Mouse (Mus musculus): ENCODE data around the gene Saa4. TPM values are rescaled to one million over a fixed set of nuclear protein-coding genes. Genes with fewer than 3 reads are reported as not detected.
"Not testable (repeated sequence)": the region's sequence is repeated elsewhere in the genome, so short reads cannot be mapped to it uniquely, and the experiment has no call there.

The Saa4 gene
- polyA plus RNA-seq, 1 experiment = not detected

DNA sequence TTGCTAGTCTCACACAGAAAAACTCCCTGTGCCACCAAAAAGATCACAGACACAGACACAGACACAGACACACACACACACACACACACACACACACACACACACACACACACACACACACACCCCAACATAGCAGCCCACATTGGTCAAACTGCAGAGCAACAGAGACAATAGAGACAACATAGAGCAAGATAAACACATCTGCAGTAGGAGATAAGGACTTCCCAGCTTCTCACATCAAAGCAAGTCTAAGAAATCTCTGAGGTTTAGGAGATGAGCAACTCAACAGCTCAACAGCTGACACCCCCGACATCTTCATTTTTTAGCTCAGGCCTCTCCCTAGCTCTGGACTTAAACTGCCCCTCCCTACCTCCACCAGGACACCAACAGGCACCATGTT lies 35.6 kb downstream of the Saa4 start:
- H3K4me1 ChIP-seq (ENCODE audit: control insufficient read depth, insufficient read depth, low read length) = no peaks in the 10 kb centered on the region
- H3K27me3 ChIP-seq (replicated peaks; ENCODE audit: control insufficient read depth, insufficient read depth, low read length) = no peaks in the 10 kb centered on the region
- TF ChIP-seq POLR2A (IDR thresholded peaks at IDR 0.05; ENCODE audit: low read depth, low read length) = no peak
- TF ChIP-seq CTCF (conservative IDR thresholded peaks at IDR 0.05; ENCODE audit: insufficient read depth, insufficient read length, low read depth, low read length) = no peak
- 95% methylated on average over 1 of the region's 1 CpGs for WGBS
- no peak overlapping the region for H3K27ac ChIP-seq (ENCODE audit: insufficient read depth, low read depth, low read length)
- DNase-seq = no peak
- H3K36me3 ChIP-seq (ENCODE audit: control insufficient read depth, insufficient read depth, low read length) = peaks cover 5% of the 10 kb centered on the region; the same call in 1 of the 2 replicates
- H3K4me3 ChIP-seq (ENCODE audit: insufficient read depth, low read depth, low read length) = no peak overlapping the region

GRCm38 (mm10) chr7:46686827-46687226 lies 45.6 kb downstream of the Saa4 start:
- TF ChIP-seq CTCF (conservative IDR thresholded peaks at IDR 0.05; ENCODE audit: insufficient read depth, insufficient read length, low read depth, low read length) = no peak
- no peak for TF ChIP-seq POLR2A (IDR thresholded peaks at IDR 0.05; ENCODE audit: low read depth, low read length)
- Histone ChIP-seq H3K4me3 (ENCODE audit: insufficient read depth, low read depth, low read length) (no peak overlapping the region), H3K4me1 (ENCODE audit: control insufficient read depth, insufficient read depth, low read length) (no peaks in the 10 kb centered on the region), H3K27ac (ENCODE audit: insufficient read depth, low read depth, low read length) (no peak overlapping the region), H3K36me3 (ENCODE audit: control insufficient read depth, insufficient read depth, low read length) (no peaks in the 10 kb centered on the region), H3K27me3 (replicated peaks; ENCODE audit: control insufficient read depth, insufficient read depth, low read length) (no peaks in the 10 kb centered on the region; the same call in 1 of the 2 replicates)
- no peak for DNase-seq
- WGBS = 83% methylated on average over 5 of the region's 5 CpGs

GRCm38 (mm10) chr7:46680732-46681131 lies 51.7 kb downstream of the Saa4 start:
- no peak overlapping the region for H3K27ac ChIP-seq (ENCODE audit: insufficient read depth, low read depth, low read length)
- no peaks in the 10 kb centered on the region; the same call in 1 of the 2 replicates for H3K27me3 ChIP-seq (replicated peaks; ENCODE audit: control insufficient read depth, insufficient read depth, low read length)
- no peak overlapping the region for H3K4me3 ChIP-seq (ENCODE audit: insufficient read depth, low read depth, low read length)
- no peak for DNase-seq
- no peaks in the 10 kb centered on the region for H3K36me3 ChIP-seq (ENCODE audit: control insufficient read depth, insufficient read depth, low read length)
- TF ChIP-seq POLR2A (IDR thresholded peaks at IDR 0.05; ENCODE audit: low read depth, low read length) (no peak), CTCF (conservative IDR thresholded peaks at IDR 0.05; ENCODE audit: insufficient read depth, insufficient read length, low read depth, low read length) (no peak)
- no peaks in the 10 kb centered on the region for H3K4me1 ChIP-seq (ENCODE audit: control insufficient read depth, insufficient read depth, low read length)

DNA sequence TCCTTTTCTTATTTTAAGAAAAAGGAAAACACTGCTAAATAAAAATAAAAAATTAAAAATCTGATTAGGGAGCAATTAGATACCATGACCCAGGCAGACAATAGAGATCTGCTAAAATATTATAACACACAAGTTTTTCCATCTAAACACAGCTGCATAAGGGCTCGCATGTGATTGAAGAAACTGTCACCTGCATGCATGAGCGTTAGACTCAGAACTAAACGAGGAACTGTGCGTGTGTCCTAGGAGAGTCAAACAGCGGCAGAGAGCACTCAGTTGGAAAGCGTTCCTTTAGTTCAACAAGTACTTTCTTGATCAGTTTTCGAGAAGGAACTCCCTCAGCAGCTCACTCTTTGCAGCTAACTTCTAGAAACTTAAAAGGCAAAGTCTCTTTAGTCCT lies 53.4 kb downstream of the Saa4 start:
- H3K27me3 ChIP-seq (replicated peaks; ENCODE audit: control insufficient read depth, insufficient read depth, low read length); H3K36me3 ChIP-seq (ENCODE audit: control insufficient read depth, insufficient read depth, low read length); DNase-seq; H3K4me1 ChIP-seq (ENCODE audit: control insufficient read depth, insufficient read depth, low read length); H3K4me3 ChIP-seq (ENCODE audit: insufficient read depth, low read depth, low read length); H3K27ac ChIP-seq (ENCODE audit: insufficient read depth, low read depth, low read length): not testable (repeated sequence)
- WGBS = 66% methylated on average over 7 of the region's 7 CpGs

- Histone ChIP-seq H3K4me1 (ENCODE audit: control insufficient read depth, insufficient read depth, low read length) (no peaks in the 10 kb centered on the region), H3K36me3 (ENCODE audit: control insufficient read depth, insufficient read depth, low read length) (no peaks in the 10 kb centered on the region), H3K4me3 (ENCODE audit: insufficient read depth, low read depth, low read length) (no peak overlapping the region), H3K27me3 (replicated peaks; ENCODE audit: control insufficient read depth, insufficient read depth, low read length) (no peaks in the 10 kb centered on the region; the same call in 1 of the 2 replicates), H3K27ac (ENCODE audit: insufficient read depth, low read depth, low read length) (no peak overlapping the region)
- TF ChIP-seq POLR2A (IDR thresholded peaks at IDR 0.05; ENCODE audit: low read depth, low read length) (no peak), CTCF (conservative IDR thresholded peaks at IDR 0.05; ENCODE audit: insufficient read depth, insufficient read length, low read depth, low read length) (no peak)
- 90% methylated on average over 3 of the region's 3 CpGs for WGBS
- DNase-seq = no peak
These were observed 54.0 kb downstream of the Saa4 start for GRCm38 (mm10) chr7:46678417-46678816.

Other genes starting within 250 kb of the Saa4 start
- 16.0 and 16.8 TPM in 2 replicates for gene Sergef, start 92.8 kb downstream of the Saa4 start, polyA plus RNA-seq (2012; rRNA removed)
- not detected in 2 replicates for gene Tph1, start 60.1 kb downstream of the Saa4 start, polyA plus RNA-seq (2012; rRNA removed)
- 5.2 and 5.3 TPM in 2 replicates for gene Saal1, start 21.9 kb downstream of the Saa4 start, polyA plus RNA-seq (2012; rRNA removed)
- gene Saa3, start 16.9 kb downstream of the Saa4 start, polyA plus RNA-seq (2012; rRNA removed) = 0.17 and 0.20 TPM in 2 replicates
- not detected in 2 replicates for gene Saa1, start 10.4 kb upstream of the Saa4 start, polyA plus RNA-seq (2012; rRNA removed)
- gene Saa2, start 19.2 kb upstream of the Saa4 start, polyA plus RNA-seq (2012; rRNA removed) = not detected in 2 replicates
- 31.0 and 41.7 TPM in 2 replicates for gene Hps5, start 63.5 kb upstream of the Saa4 start, polyA plus RNA-seq (2012; rRNA removed)
- 9.8 and 11.6 TPM in 2 replicates for gene Gtf2h1, start 63.5 kb upstream of the Saa4 start, polyA plus RNA-seq (2012; rRNA removed)
- gene Ldha, start 108.9 kb upstream of the Saa4 start, polyA plus RNA-seq (2012; rRNA removed) = 665 and 667 TPM in 2 replicates
- 0.42 and 0.67 TPM in 2 replicates for gene Ldhc, start 128.6 kb upstream of the Saa4 start, polyA plus RNA-seq (2012; rRNA removed)
- 74.8 and 80.7 TPM in 2 replicates for gene Tsg101, start 187.4 kb upstream of the Saa4 start, polyA plus RNA-seq (2012; rRNA removed)
- 3.8 and 4.0 TPM in 2 replicates for gene Uevld, start 225.9 kb upstream of the Saa4 start, polyA plus RNA-seq (2012; rRNA removed)